Mouse (Mus musculus): ENCODE data around the gene Dmac2.

Gene Dmac2

GRCm38 (mm10) chr7:25615706-25616011, 3.6 kb upstream of the Dmac2 start, which contains the start of gene Erich4:
Erich4 (minus strand) TSS chr7:25615892.
- no peak for DNase-seq (ENCODE audit: low read depth, low spot score)

DNA sequence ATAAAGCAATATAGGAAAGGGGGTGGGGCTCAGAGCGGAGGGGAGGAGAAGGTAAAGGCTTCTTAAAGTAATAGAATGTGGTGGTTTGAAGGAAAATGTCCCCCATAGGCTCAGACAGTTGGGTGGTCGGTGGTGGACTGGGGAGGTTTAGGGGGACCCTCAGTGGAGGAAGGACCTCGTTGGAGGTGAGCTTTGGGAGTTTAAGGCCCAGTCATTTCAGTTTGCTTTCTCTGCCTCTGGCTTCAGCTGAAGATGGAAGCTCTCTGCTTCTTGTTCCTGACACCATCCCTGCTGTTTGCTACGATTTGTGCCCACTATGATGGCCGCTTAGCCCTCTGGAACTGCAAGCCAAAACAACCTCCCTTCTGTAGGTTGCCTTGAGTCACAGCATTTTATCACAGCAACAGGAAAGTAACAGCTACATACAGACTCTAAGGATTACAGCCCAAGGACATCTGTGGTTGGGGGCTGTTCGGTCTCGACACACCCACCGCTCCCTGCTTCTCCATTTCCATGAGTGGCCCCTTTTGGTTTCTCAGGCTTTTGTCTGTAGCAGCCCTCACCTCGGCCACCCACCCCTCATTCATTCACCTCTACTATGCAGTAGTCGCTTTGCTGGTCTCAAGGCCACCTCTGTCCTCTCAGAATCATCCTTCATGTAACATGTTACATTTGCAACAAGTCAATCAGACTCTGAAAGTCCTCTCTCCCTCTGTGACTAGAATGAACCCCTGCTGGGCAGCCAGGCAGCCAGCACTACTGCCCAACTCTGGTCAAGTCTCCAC, 1.6 kb upstream of the Dmac2 start:
- DNase-seq (ENCODE audit: low read depth, low spot score), result no peak

DNA sequence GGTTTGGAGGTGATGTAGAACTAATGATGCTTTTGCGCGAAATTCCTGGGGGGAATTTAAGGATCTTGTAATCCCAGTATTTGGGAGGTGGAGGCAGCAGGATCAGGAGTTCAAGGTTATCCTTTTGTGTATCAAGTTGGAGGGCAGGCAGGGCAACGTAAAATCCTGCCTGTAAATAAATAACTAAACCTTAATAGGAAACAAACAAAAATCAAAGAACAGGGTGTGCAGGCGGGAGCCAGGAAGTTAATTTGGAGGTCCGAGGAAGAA, 443 bp downstream of the Dmac2 start:
- no peak for DNase-seq (ENCODE audit: low read depth, low spot score)

- DNase-seq (ENCODE audit: low read depth, low spot score), result no peak
Measured at GRCm38 (mm10) chr7:25620101-25620500, 887 bp downstream of the Dmac2 start.

GRCm38 (mm10) chr7:25620751-25621150, 1.5 kb downstream of the Dmac2 start:
- no peak for DNase-seq (ENCODE audit: low read depth, low spot score)

- DNase-seq (ENCODE audit: low read depth, low spot score), result no peak
Measured at GRCm38 (mm10) chr7:25623857-25624370, 4.7 kb downstream of the Dmac2 start.

DNA sequence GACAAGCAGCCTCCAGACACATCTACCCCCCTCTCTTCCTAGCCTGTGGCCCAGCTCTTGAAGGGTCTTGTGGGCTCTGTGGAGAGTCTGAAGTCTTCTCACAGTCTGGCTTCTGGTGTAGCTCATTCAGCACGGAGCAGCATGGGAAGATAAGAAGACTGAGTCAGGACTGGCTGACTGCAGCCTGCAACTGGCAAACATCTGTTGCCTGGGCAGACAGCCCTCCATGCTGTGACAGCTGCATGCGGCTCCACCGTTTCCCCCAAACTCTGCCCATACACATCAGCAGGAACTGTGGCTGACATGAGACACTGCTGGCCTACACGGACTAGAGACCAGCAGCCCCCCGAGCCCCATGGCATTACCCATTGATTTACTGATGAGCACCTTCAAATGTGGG, 5.6 kb downstream of the Dmac2 start:
- no peak for DNase-seq (ENCODE audit: low read depth, low spot score)

GRCm38 (mm10) chr7:25625594-25626250, 6.5 kb downstream of the Dmac2 start:
- DNase-seq (ENCODE audit: low read depth, low spot score), result no peak

GRCm38 (mm10) chr7:25626509-25627430, 7.6 kb downstream of the Dmac2 start, which contains the start of gene B3gnt8:
B3gnt8 (plus strand) TSS chr7:25626654.
- no peak for DNase-seq (ENCODE audit: low read depth, low spot score)

DNA sequence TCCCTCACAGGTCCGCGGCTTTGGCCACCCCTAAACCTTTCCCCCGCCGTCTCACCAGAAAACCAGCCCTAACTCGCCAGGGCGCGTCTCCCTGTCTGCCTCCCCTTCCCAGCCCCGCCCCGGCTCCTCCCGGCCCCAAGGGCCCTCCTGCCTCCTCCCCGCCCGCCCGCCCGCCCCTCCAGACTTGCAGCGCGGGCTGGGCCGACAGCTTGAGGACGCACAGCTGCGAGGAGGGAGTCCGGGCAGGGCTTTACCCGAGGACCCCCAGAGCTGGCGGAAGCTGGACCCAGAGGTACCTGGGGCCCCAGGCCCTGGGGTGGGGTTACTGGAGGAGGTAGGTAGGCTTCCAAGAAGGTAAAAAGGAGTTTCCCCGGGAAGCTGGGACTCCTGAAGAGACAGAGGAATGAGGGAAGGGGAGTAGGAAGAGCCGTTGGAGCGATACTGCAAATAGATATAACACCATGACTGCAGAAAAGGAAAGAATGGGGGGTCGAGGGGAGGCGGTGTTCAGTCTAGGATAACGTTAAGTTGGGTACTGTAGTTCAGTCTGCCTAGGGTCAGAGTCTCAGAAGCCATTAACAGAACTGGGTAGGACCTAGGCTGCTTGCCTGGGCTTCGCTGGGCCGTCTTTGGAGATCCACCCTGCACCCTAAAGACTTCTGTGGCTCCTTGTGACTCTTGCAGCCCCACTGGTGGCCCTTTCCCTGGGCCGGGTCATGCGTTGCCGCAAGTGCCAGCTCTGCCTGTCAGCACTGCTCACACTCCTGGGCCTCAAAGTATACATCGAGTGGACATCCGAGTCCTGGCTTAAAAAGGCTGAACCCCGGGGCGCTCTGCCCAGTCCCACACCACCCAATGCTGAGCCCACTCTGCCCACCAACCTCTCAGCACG, 8.5 kb downstream of the Dmac2 start:
- DNase-seq (ENCODE audit: low read depth, low spot score), result no peak

DNA sequence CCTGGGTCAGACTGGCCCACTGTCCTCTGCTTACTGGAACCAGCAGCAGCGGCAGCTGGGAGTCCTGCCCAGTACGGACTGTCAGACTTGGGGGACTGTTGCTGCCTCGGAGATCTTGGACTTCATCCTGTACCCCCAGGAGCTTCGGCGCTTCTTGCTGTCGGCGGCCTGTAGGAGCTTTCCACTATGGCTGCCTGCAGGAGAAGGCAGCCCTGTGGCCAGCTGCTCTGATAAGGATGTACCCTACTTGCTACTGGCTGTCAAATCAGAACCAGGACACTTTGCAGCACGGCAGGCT, 9.1 kb downstream of the Dmac2 start:
- no peak for DNase-seq (ENCODE audit: low read depth, low spot score)

- DNase-seq (ENCODE audit: low read depth, low spot score), result no peak
Measured at GRCm38 (mm10) chr7:25632679-25633078, 13.5 kb downstream of the Dmac2 start.

GRCm38 (mm10) chr7:25636373-25636772, 17.2 kb downstream of the Dmac2 start:
- DNase-seq (ENCODE audit: low read depth, low spot score), result no peak

DNA sequence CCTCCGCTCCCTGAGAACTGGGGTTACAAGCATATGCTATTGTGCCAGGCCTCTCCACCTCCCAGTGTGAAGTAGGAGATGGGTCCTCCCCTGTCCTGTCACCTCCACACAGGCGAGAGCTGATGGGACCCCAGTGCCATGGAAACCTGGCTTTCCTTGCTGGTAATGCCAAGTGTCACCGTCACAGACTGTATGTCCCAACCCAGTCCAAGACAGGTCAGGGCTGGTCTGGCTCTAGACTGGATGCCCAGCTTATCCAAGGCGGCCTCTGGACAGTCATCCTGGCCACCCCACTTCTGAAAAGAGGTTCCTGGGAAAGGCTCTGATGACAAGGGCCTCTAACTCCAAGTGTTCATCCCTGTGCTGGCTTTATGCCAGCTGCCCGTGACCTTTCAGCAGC, 17.9 kb downstream of the Dmac2 start:
- DNase-seq (ENCODE audit: low read depth, low spot score), result no peak

DNA sequence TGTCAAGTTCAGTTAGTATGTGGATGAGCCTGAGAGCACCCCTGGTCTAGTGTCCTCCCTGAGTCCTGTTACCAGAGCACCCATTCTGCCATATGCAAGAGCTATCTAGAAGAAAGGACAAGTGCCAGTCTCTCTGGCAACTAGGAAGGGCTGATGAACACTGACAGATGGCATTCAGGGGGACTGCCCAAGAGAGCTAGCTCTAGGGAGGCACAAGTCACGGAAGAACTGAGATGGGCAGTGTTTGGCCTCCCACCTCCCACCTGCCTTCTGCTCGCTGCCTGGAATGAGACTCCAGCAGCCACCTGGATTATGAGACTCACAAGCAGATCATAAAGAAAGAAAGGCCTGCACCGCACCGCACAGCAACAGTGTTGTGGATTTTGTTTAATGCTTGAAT, 20.5 kb downstream of the Dmac2 start:
- no peak for DNase-seq (ENCODE audit: low read depth, low spot score)

DNA sequence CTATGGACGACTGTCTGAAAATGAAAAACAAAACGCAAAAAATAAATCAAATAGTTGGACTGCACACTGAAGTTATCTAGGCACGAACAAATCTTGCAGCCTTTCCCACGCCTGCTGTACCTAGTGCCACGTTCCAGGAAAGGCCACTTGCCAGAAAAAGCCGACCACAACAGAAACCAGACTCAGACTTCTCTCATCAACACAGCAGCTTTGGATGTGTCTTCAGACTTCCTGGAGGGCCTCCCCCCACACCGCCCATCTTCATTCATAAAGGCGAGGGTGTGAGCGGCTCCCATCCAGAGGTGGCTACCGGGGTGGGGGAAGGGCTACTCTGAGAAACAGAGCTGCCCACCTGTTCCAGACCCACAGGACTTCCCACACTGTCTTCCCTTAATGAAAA, 24.9 kb downstream of the Dmac2 start:
- no peak for DNase-seq (ENCODE audit: low read depth, low spot score)

DNA sequence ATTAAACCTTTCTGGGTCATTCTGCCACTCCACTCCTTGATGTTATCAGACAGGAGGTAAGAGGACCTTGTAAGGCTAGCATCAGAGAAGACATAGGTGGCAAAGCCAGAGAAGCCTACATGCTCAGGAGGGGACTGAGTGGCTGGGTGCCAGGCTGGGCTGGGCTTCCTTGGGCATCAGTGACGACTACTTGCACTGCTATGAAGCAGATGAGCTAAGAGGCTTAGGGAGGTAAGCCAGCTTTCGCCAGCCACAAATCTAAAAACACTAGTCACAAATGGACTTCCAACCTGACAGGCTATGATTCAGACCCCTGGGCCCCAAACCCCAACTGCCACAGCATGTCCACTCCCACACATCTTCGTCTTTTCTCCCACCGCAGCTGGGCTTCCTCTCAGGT, 25.4 kb downstream of the Dmac2 start:
- DNase-seq (ENCODE audit: low read depth, low spot score), result no peak

GRCm38 (mm10) chr7:25645074-25645473, 25.9 kb downstream of the Dmac2 start:
- no peak for DNase-seq (ENCODE audit: low read depth, low spot score)

DNA sequence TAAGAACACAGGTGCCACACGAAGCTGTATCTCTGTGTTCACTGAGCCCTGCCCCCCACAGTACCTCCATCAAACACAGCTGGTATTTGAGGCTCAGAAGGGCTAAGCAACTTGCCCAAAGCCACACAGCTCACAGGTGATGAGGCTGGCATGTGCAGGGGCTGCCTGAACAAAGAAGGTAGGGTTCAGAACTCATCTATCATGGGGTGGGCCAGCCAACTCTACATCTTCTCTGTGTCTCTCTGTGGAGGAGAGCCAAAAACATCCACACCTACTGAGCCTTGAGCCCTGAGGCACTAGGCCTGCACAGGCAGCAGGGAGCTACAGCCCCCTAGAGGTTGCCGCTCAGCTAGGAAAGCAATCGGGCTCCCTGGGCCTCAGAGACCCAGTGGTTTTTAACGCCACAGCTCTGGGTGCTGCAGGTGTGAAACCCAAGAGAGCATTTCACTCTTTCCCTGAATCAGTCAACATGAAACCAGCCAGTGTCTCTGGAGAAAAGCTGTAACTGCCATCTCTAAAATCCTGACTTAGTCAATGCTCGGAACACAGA, 28.4 kb downstream of the Dmac2 start:
- DNase-seq (ENCODE audit: low read depth, low spot score), result no peak

- no peak for DNase-seq (ENCODE audit: low read depth, low spot score)
Measured at GRCm38 (mm10) chr7:25649839-25650238, 30.6 kb downstream of the Dmac2 start.

GRCm38 (mm10) chr7:25651281-25651680, 32.1 kb downstream of the Dmac2 start:
- no peak for DNase-seq (ENCODE audit: low read depth, low spot score)
